Mouse (Mus musculus) stomach, postnatal 0 days (tissue): ENCODE data around the gene Paxip1. TPM values are rescaled to one million over a fixed set of nuclear protein-coding genes. Genes with fewer than 3 reads are reported as not detected.
A peak's percentile ranks its signal among the peaks of the same experiment; 100 is the strongest.

Source experiments
- ATAC-seq: fragments of 200-750 bp; cut with Nextera tagmentation; 2 replicates; pipeline ENCODE4 v1.8.0; 2017; ENCODE audit not compliant: low FRiP score, low TSS enrichment
- DNase-seq: peaks from one replicate; pipeline ENCODE4 v3.0.0-alpha.2; 2016; ENCODE audit warnings: low spot score
- H3K27ac ChIP-seq: fragments of 300-500 bp; sonication (generic); replicated peaks from 2 replicates; pipeline ENCODE4 v1.5.1; 2014; ENCODE audit warnings: mild to moderate bottlenecking, control low read depth
- H3K27me3 ChIP-seq: fragments of 300-500 bp; sonication (generic); 2 replicates; pipeline ENCODE4 v1.6.1; 2014; ENCODE audit warnings: low read length; ENCODE audit not compliant: control insufficient read depth, insufficient read depth
- H3K36me3 ChIP-seq: fragments of 300-500 bp; sonication (generic); 2 replicates; pipeline ENCODE4 v1.6.1; 2014; ENCODE audit warnings: low read length, mixed read lengths; ENCODE audit not compliant: control insufficient read depth, insufficient read depth
- H3K4me1 ChIP-seq: fragments of 300-500 bp; sonication (generic); replicated peaks from 2 replicates; pipeline ENCODE4 v1.6.1; 2014; ENCODE audit warnings: antibody characterized with exemption; ENCODE audit not compliant: control insufficient read depth, insufficient read depth
- H3K4me2 ChIP-seq: fragments of 300-500 bp; sonication (generic); replicated peaks from 2 replicates; pipeline ENCODE4 v1.6.1; 2014; ENCODE audit warnings: low read depth, mild to moderate bottlenecking, control low read depth, moderate library complexity
- H3K4me3 ChIP-seq: fragments of 300-500 bp; sonication (generic); 2 replicates; pipeline ENCODE4 v1.5.1; 2014; ENCODE audit warnings: low read depth, low read length, control low read depth
- H3K9ac ChIP-seq: fragments of 300-500 bp; sonication (generic); 2 replicates; pipeline ENCODE4 v1.6.1; 2014; ENCODE audit warnings: mild to moderate bottlenecking, low read length, control low read depth, mixed read lengths
- H3K9me3 ChIP-seq: fragments of 300-500 bp; sonication (generic); 2 replicates; pipeline ENCODE4 v1.6.1; 2016; ENCODE audit warnings: low read length; ENCODE audit not compliant: control insufficient read depth
- CTCF ChIP-seq: IDR thresholded peaks from 2 replicates; pipeline ENCODE4 v1.5.1; 2016; ENCODE audit warnings: antibody characterized with exemption, low read depth, mild to moderate bottlenecking, moderate library complexity
- EP300 ChIP-seq: optimal IDR thresholded peaks from 2 replicates; pipeline ENCODE3; 2016; ENCODE audit warnings: antibody characterized with exemption
- WGBS: fragments of 180-500 bp; shearing (Covaris S2); extraction: QIAGEN DNeasy Blood & Tissue Kit; methylation state at CpG from one replicate; pipeline ENCODE4 v1.1.7; 2014; 5-methylcytosine and 5-hydroxymethylcytosine counted together
- polyA plus RNA-seq: library from polyadenylated mRNA; unstranded; fragments of >200 nt; fragmentation: Nextera tagmentation; extraction: Ambion mirVana; gene quantifications from 2 replicates; pipeline ENCODE4 v1.2.1, GENCODE M21; 2015

Gene Paxip1
- polyA plus RNA-seq, 1 experiment from 2014 or later: 9.3 TPM

DNA sequence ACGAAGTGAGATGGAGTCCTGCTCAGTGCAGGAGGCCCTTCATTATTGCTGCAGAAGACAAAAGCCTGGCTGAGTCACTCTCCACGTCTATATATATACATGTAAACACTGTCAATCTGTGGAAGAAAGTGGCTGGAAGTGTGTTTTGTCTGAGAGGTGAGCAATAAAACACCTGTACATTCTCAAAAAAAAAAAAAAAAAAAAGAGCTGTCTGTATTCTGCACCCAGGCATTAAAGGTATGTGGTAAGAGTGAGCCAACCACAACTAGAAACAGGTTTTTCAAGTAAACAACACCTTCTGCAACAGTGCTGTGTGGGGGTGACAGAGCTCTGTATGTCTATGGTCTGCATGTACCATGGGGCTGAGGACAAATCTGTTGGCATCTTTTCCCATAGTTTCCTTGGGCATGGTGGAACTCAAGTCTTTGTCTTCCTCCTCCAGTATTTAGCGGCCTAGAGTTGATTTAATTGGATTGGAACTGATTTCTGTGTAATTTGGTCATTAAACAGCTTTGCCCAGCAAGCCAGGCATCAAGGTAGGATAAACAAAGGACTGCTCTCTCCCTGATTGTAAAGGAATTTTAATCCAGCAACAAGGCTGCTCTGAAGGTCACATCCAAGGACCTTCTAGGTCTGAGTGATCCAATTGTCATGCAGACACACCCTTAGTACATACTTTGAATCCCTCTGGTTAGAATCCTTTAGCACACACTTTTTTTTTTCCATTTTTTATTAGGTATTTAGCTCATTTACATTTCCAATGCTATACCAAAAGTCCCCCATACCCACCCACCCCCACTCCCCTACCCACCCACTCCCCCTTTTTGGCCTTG, 27.6 kb upstream of the Paxip1 start:
- H3K9ac ChIP-seq: no peak overlapping the region
- no peaks in the 10 kb centered on the region for H3K27me3 ChIP-seq
- DNase-seq (no peak), ATAC-seq (no peak)
- H3K36me3 ChIP-seq: no peaks in the 10 kb centered on the region
- H3K9me3 ChIP-seq: no peaks in the 10 kb centered on the region
- no peaks in the 10 kb centered on the region for H3K4me1 ChIP-seq
- H3K27ac ChIP-seq: no peak overlapping the region
- no peak overlapping the region for H3K4me3 ChIP-seq
- 42% methylated on average over 3 of the region's 3 CpGs for WGBS
- TF ChIP-seq EP300 (no peak), CTCF (no peak)
- H3K4me2 ChIP-seq: no peak overlapping the region

DNA sequence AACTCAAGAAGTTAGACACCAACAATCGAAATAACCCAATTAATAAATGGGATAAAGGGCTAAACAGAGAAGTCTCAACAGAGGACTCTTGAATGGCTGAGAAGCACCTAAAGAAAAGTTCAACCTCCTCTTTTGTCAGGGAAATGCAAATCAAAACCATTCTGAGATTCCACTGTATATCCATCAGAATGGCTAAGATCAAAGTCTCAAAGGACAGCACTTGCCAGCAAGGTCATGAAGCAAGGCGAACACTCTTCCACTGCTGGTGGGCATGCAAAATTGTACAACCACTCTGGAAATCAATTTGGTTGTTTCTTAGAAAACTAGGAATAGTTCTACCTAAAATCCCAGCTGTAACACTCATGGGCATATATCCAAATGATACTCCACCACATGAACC, 22.8 kb upstream of the Paxip1 start:
- no peak overlapping the region for H3K4me3 ChIP-seq
- no peak overlapping the region for H3K27ac ChIP-seq
- no peaks in the 10 kb centered on the region for H3K36me3 ChIP-seq
- H3K27me3 ChIP-seq: no peaks in the 10 kb centered on the region
- H3K9me3 ChIP-seq: no peaks in the 10 kb centered on the region
- H3K4me2 ChIP-seq: no peak overlapping the region
- TF ChIP-seq EP300: no peak
- no peak for TF ChIP-seq CTCF
- DNase-seq (no peak), ATAC-seq (no peak)
- no peaks in the 10 kb centered on the region for H3K4me1 ChIP-seq
- 86% methylated on average over 2 of the region's 2 CpGs for WGBS
- no peak overlapping the region for H3K9ac ChIP-seq

DNA sequence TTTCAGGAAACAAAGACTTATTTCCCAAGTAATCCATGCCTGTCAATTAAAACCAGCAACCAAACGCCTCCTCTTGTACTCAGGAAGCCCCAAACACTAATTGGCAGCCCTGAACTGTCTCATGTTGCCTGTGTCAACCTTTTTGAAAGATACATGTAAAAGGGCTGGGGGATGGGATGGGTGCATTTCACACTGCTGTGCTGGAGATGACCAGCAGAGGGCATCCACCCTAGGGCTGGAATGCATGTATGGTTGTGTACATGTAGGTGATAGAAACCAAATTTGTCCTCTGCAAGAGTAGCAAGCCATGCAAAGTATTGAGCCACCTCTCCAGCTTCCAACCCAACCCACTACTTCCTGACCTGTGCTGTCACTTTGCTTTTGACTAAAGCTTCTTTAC, 2.4 kb upstream of the Paxip1 start:
- DNase-seq (peak; percentile 71), ATAC-seq (no peak)
- Histone ChIP-seq H3K27ac (no peak overlapping the region), H3K4me2 (no peak overlapping the region), H3K27me3 (no peaks in the 10 kb centered on the region), H3K9me3 (no peaks in the 10 kb centered on the region), H3K4me3 (no peak overlapping the region), H3K4me1 (peaks cover 4% of the 10 kb centered on the region; the same call in 1 of the 2 replicates), H3K36me3 (no peaks in the 10 kb centered on the region), H3K9ac (no peak overlapping the region)
- TF ChIP-seq EP300: no peak
- TF ChIP-seq CTCF: peak; percentile 85
- WGBS: 13% methylated on average over 1 of the region's 1 CpGs

DNA sequence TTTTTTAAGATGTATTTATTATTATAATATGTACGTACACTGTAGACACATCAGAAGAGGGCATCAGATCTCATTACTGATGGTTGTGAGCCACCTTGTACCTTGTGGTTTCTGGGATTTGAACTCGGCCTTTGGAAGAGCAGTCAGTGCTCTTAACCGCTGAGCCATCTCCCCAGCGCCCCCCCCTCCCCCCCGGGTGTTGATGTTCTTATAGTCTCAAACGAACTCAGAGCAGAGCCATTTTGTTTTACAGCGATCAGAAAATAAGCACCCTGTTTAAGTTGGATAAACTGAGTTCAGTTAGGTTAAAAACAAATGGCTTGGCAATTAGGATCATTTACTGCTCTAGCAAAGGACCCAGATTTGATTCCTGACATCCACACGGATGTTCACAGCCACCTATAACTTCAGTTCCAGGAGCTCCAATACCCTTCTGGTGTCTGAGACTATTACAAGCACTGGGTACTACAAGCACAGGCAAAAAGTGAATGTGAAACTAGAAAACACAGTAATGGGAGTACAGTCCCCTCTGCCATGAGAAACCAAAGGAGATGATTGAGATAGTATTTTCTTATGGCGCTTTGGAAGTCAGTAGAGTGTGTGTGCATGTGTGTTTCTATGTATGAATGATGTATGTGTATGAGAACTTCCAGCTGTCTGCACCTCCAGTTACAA, 1.2 kb upstream of the Paxip1 start:
- 0 out of 2 replicates have a peak overlapping the region, but pooled peaks have one; percentile 76 for H3K4me3 ChIP-seq
- H3K27me3 ChIP-seq: no peaks in the 10 kb centered on the region
- no peak for ATAC-seq
- 42% methylated on average over 9 of the region's 9 CpGs for WGBS
- H3K9me3 ChIP-seq: no peaks in the 10 kb centered on the region
- H3K4me1 ChIP-seq: peaks cover 4% of the 10 kb centered on the region; the same call in 1 of the 2 replicates
- H3K36me3 ChIP-seq: no peaks in the 10 kb centered on the region; the same call in 1 of the 2 replicates
- no peak overlapping the region for H3K27ac ChIP-seq
- no peak overlapping the region for H3K9ac ChIP-seq
- no peak for TF ChIP-seq EP300
- H3K4me2 ChIP-seq: peak overlapping the region; percentile 64
- DNase-seq: no peak

DNA sequence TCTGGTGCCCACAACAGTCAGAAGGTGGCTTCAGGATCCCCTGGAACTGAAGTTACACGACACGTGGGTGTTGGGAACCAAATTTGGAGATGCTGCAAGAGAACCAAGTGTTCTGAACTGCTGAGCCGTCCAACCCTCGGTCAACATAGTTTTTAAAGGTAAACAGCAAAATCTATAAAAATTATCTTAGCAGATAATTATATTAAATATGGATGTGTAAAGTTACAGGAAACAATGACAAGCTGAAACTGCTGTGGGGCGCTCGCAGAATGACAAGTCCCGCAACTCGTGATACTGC, 631 bp upstream of the Paxip1 start:
- peak overlapping the region; percentile 64 for H3K4me2 ChIP-seq
- DNase-seq: no peak

DNA sequence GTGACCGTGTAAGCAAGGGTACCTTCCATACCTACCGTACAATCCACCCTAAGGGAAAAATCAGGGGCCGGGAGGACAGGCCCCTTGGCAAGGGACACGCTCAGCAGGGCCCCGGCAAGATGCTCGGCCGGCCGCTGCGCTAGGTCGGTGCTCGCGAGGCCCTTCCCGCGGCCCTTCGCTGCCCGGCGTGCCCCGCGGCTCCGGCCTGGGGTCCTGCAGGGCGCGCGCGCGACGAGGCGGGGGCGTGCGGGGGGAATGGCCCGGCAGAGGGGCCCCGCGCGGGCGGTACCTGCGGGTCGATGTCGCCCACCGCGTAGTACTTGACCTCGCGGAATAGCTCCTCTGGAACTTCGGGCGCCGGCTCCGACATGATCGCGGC, 592 bp downstream of the Paxip1 start:
- peak; percentile 82 for DNase-seq
- peak; percentile 82 for ATAC-seq
- 0% methylated on average over 29 of the region's 47 CpGs for WGBS
- Histone ChIP-seq H3K9me3 (no peaks in the 10 kb centered on the region), H3K36me3 (peaks cover 3% of the 10 kb centered on the region; the same call in 1 of the 2 replicates), H3K4me3 (peak overlapping the region; percentile 76), H3K4me2 (peak overlapping the region; percentile 64), H3K9ac (peak overlapping the region; percentile 84), H3K4me1 (peaks cover 4% of the 10 kb centered on the region; the same call in 1 of the 2 replicates), H3K27ac (peak overlapping the region; percentile 97), H3K27me3 (no peaks in the 10 kb centered on the region)
- TF ChIP-seq CTCF (no peak), EP300 (no peak)

More for the DNA sequence above, 631 bp upstream of the Paxip1 start:
- no peak for ATAC-seq
- TF ChIP-seq CTCF (no peak), EP300 (no peak)
- H3K36me3 ChIP-seq: no peaks in the 10 kb centered on the region; the same call in 1 of the 2 replicates
- 7% methylated on average over 8 of the region's 8 CpGs for WGBS
- H3K9ac ChIP-seq: peak overlapping the region; percentile 84
- H3K27ac ChIP-seq: peak overlapping the region; percentile 97
- H3K27me3 ChIP-seq: no peaks in the 10 kb centered on the region
- peak overlapping the region; percentile 76 for H3K4me3 ChIP-seq
- H3K9me3 ChIP-seq: no peaks in the 10 kb centered on the region
- peaks cover 4% of the 10 kb centered on the region; the same call in 1 of the 2 replicates for H3K4me1 ChIP-seq
